ENCODE assay signal across 8 mouse cellular contexts in the genomic region with DNA sequence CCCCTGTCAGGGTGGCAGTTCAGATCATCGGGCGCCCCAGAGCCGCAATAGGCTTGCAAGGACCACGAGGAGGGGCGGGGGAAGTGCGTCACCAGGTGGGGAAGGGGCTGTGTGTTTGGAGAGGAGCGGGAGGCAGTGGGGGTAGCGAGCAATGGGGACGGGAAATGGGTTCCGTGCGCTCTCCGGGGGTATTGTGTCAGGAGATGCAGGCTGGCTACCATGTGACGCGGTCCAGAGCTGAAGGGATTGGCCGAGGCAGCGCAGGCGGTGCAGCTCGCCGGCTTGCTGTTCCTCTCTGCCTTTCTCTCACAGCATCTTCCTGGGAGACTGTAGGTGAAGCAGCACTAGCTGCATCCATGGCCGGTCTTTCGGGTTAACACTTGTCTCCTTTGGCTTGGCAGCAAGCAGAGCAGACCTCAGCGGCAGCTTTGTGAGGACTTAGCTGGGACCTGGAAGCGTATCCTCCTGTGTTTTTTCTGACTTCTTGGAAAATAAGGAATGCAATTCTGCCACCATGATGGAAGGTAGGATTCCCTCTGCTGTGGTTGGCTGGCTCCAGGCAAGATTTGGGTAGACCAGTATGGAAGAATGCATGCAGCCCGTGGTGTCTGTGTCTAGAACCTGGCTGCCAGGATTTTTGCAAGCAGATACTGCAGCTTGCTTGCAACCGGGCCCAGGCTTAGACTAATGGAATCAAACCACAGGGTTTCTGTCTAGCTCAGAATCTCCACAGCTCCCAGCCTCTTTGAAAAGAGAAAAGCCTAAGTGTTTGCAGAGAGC. TPM values are rescaled to one million over a fixed set of nuclear protein-coding genes. Genes with fewer than 3 reads are reported as not detected.
DNase-seq lines count a peak whose midpoint lies in the region; ATAC-seq and TF ChIP-seq lines count a peak whose summit lies in the region.

No protein-coding gene starts in this region.

- H3K4me2 ChIP-seq in heart, embryonic 12.5 days = peak overlapping the region; percentile 95
- peak overlapping the region; percentile 97 for H3K4me2 ChIP-seq in kidney, embryonic 16.5 days (replicated peaks; ENCODE audit: low read depth, low read length)
- peak overlapping the region; percentile 99 for H3K4me2 ChIP-seq in limb, embryonic 15.5 days
- H3K4me2 ChIP-seq in midbrain, embryonic 15.5 days = peak overlapping the region; percentile 83

- H3K9ac ChIP-seq in heart, embryonic 12.5 days = peak overlapping the region; percentile 73
- H3K9ac ChIP-seq in kidney, embryonic 16.5 days (replicated peaks; ENCODE audit: low read length) = peak overlapping the region; percentile 68
- H3K9ac ChIP-seq in limb, embryonic 15.5 days = 0 out of 2 replicates have a peak overlapping the region, but pooled peaks have one; percentile 17
- H3K9ac ChIP-seq in midbrain, embryonic 15.5 days = peak overlapping the region; percentile 85

- H3K79me3 ChIP-seq in C2C12 (ENCODE audit: low read depth) = no peaks in the 10 kb centered on the region

- DNase-seq in testis, postnatal 10 days (ENCODE audit: low spot score) = peak; percentile 56

- H3ac ChIP-seq in C2C12 (ENCODE audit: control insufficient read depth, insufficient read length, low read depth) = peak overlapping the region; percentile 0

- no peaks in the 10 kb centered on the region for H3K9me3 ChIP-seq in heart, embryonic 12.5 days (replicated peaks)
- H3K9me3 ChIP-seq in kidney, embryonic 16.5 days (ENCODE audit: low read length) = no peaks in the 10 kb centered on the region
- no peaks in the 10 kb centered on the region for H3K9me3 ChIP-seq in limb, embryonic 15.5 days
- no peaks in the 10 kb centered on the region for H3K9me3 ChIP-seq in midbrain, embryonic 15.5 days

- ATAC-seq in heart, embryonic 12.5 days (ENCODE audit: insufficient number of reproducible peaks, low FRiP score) = peak; percentile 85
- peak; percentile 95 for ATAC-seq in kidney, embryonic 16.5 days (ENCODE audit: low FRiP score, low TSS enrichment)
- peak; percentile 65 for ATAC-seq in limb, embryonic 15.5 days (ENCODE audit: insufficient number of reproducible peaks, low FRiP score, low TSS enrichment, low read depth)
- peak; percentile 98 for ATAC-seq in midbrain, embryonic 15.5 days (replicated peaks)

- TF ChIP-seq POLR2A in bone marrow, adult 2 months (IDR thresholded peaks at IDR 0.05; ENCODE audit: borderline replicate concordance, control insufficient read depth, low read depth, low read length) = no peak
- TF ChIP-seq POLR2A in embryonic fibroblast, embryonic 13.5 days (IDR thresholded peaks at IDR 0.05; ENCODE audit: low read depth, low read length) = peak; percentile 43; the same call in 1 of the 2 replicates

- no peak overlapping the region for H3K4me3 ChIP-seq in C2C12 (ENCODE audit: insufficient read depth, poor library complexity, severe bottlenecking)
- peak overlapping the region; percentile 21 for H3K4me3 ChIP-seq in bone marrow, adult 2 months (replicated peaks; ENCODE audit: control insufficient read depth, low read depth, low read length)
- peak overlapping the region; percentile 59 for H3K4me3 ChIP-seq in embryonic fibroblast, embryonic 13.5 days (ENCODE audit: insufficient read depth, low read length)
- peak overlapping the region; percentile 58 for H3K4me3 ChIP-seq in heart, embryonic 12.5 days
- H3K4me3 ChIP-seq in kidney, embryonic 16.5 days (ENCODE audit: low read length) = peak overlapping the region; percentile 60
- peak overlapping the region; percentile 57 for H3K4me3 ChIP-seq in limb, embryonic 15.5 days
- peak overlapping the region; percentile 65 for H3K4me3 ChIP-seq in midbrain, embryonic 15.5 days

- WGBS in bone marrow, adult 2 months = 11% methylated on average over 25 of the region's 25 CpGs
- WGBS in heart, embryonic 12.5 days = 3% methylated on average over 25 of the region's 25 CpGs
- 2% methylated on average over 25 of the region's 25 CpGs for WGBS in kidney, embryonic 16.5 days
- 2% methylated on average over 25 of the region's 25 CpGs for WGBS in limb, embryonic 15.5 days
- WGBS in midbrain, embryonic 15.5 days = under 1% methylated on average over 25 of the region's 25 CpGs

- no peaks in the 10 kb centered on the region for H3K79me2 ChIP-seq in C2C12 (ENCODE audit: control insufficient read depth, insufficient read depth)

- H3K27me3 ChIP-seq in C2C12 (ENCODE audit: control insufficient read depth, insufficient read depth, insufficient read length) = no peaks in the 10 kb centered on the region
- peaks cover 9% of the 10 kb centered on the region; the same call in 1 of the 2 replicates for H3K27me3 ChIP-seq in heart, embryonic 12.5 days (replicated peaks)
- H3K27me3 ChIP-seq in kidney, embryonic 16.5 days (ENCODE audit: insufficient read depth, low read length) = no peaks in the 10 kb centered on the region
- no peaks in the 10 kb centered on the region for H3K27me3 ChIP-seq in limb, embryonic 15.5 days
- no peaks in the 10 kb centered on the region for H3K27me3 ChIP-seq in midbrain, embryonic 15.5 days (replicated peaks)

- no peak for TF ChIP-seq CTCF in C2C12 (IDR thresholded peaks at IDR 0.05; ENCODE audit: control insufficient read depth, insufficient read depth, insufficient read length)
- TF ChIP-seq CTCF in bone marrow, adult 2 months (IDR thresholded peaks at IDR 0.05; ENCODE audit: control insufficient read depth, insufficient read depth, low read length) = no peak
- TF ChIP-seq CTCF in embryonic fibroblast, embryonic 13.5 days (IDR thresholded peaks at IDR 0.05; ENCODE audit: borderline replicate concordance, insufficient read depth, low read length) = no peak

- no peaks in the 10 kb centered on the region for H3K36me3 ChIP-seq in C2C12 (ENCODE audit: control insufficient read depth, insufficient read depth)
- no peaks in the 10 kb centered on the region for H3K36me3 ChIP-seq in heart, embryonic 12.5 days
- no peaks in the 10 kb centered on the region for H3K36me3 ChIP-seq in kidney, embryonic 16.5 days (ENCODE audit: insufficient read depth, low read length)
- no peaks in the 10 kb centered on the region for H3K36me3 ChIP-seq in limb, embryonic 15.5 days
- H3K36me3 ChIP-seq in midbrain, embryonic 15.5 days (replicated peaks) = no peaks in the 10 kb centered on the region

- H3K4me1 ChIP-seq in bone marrow, adult 2 months (ENCODE audit: control insufficient read depth, insufficient read depth, low read length) = no peaks in the 10 kb centered on the region
- H3K4me1 ChIP-seq in embryonic fibroblast, embryonic 13.5 days (ENCODE audit: control insufficient read depth, insufficient read depth, low read length) = no peaks in the 10 kb centered on the region
- H3K4me1 ChIP-seq in heart, embryonic 12.5 days (replicated peaks) = peaks cover 6% of the 10 kb centered on the region; the same call in 1 of the 2 replicates
- H3K4me1 ChIP-seq in kidney, embryonic 16.5 days (ENCODE audit: insufficient read depth, low read length) = peaks cover 4% of the 10 kb centered on the region; the same call in 1 of the 2 replicates
- peaks cover 17% of the 10 kb centered on the region for H3K4me1 ChIP-seq in limb, embryonic 15.5 days
- H3K4me1 ChIP-seq in midbrain, embryonic 15.5 days = peaks cover 23% of the 10 kb centered on the region

- no peak overlapping the region for H3K27ac ChIP-seq in bone marrow, adult 2 months (ENCODE audit: control insufficient read depth, insufficient read depth, low read depth, low read length, poor library complexity)
- no peak overlapping the region for H3K27ac ChIP-seq in embryonic fibroblast, embryonic 13.5 days (ENCODE audit: insufficient read depth, low read length)
- peak overlapping the region; percentile 3; the same call in 1 of the 2 replicates for H3K27ac ChIP-seq in heart, embryonic 12.5 days (ENCODE audit: poor library complexity, severe bottlenecking)
- peak overlapping the region; percentile 65 for H3K27ac ChIP-seq in kidney, embryonic 16.5 days (ENCODE audit: low read length)
- peak overlapping the region; percentile 61 for H3K27ac ChIP-seq in limb, embryonic 15.5 days
- peak overlapping the region; percentile 99 for H3K27ac ChIP-seq in midbrain, embryonic 15.5 days

TF ChIP-seq in C2C12, 6 proteins besides CTCF, POLR2A, EP300 and RAD21:
- TF ChIP-seq USF1 (IDR thresholded peaks at IDR 0.05; ENCODE audit: low read depth) = peak; percentile 45
- no peak for TF ChIP-seq MAX (IDR thresholded peaks at IDR 0.05)

RNA-seq across cellular contexts. Expression of gene Sgip1, which starts 19.1 kb away (rescaled TPM):
- polyA plus RNA-seq in C2C12 (2012; fragmentation: generic; extraction: Trizol) = 0.07 TPM
- 1.2 and 1.9 TPM in 2 replicates for polyA plus RNA-seq in bone marrow, adult 2 months (2011; ENCODE audit: insufficient read depth, insufficient read length, low replicate concordance, missing spikeins)
- 2.6 and 2.8 TPM in 2 replicates for polyA plus RNA-seq in embryonic fibroblast, embryonic 13.5 days (2011; ENCODE audit: insufficient read length, low read depth, missing spikeins)
- polyA plus RNA-seq in heart, embryonic 12.5 days (2016; fragmentation: Nextera tagmentation; extraction: Ambion mirVana) = 1.7 and 2.2 TPM in 2 replicates
- 8.6 and 11.6 TPM in 2 replicates for polyA plus RNA-seq in kidney, embryonic 16.5 days (2015; fragmentation: Nextera tagmentation; extraction: Ambion mirVana)
- 5.4 and 6.1 TPM in 2 replicates for polyA plus RNA-seq in limb, embryonic 15.5 days (2015; fragmentation: Nextera tagmentation; extraction: Ambion mirVana)
- 67.5 and 75.2 TPM in 2 replicates for polyA plus RNA-seq in midbrain, embryonic 15.5 days (2015; fragmentation: Nextera tagmentation; extraction: Ambion mirVana)

Comparison
In these comparisons a context has a peak if more than half of its experiments do, and no peak if none do; other contexts are left out.
1. H3K27ac ChIP-seq: peak in heart, embryonic 12.5 days (single experiment), kidney, embryonic 16.5 days (single experiment), limb, embryonic 15.5 days (single experiment) and midbrain, embryonic 15.5 days (single experiment); none in bone marrow, adult 2 months (single experiment) and embryonic fibroblast, embryonic 13.5 days (single experiment).
2. H3K9ac ChIP-seq: peak in every context shown above with its lines; median percentile 85 in midbrain, embryonic 15.5 days; 73 in heart, embryonic 12.5 days; 68 in kidney, embryonic 16.5 days; 17 in limb, embryonic 15.5 days.
3. Peak in every context shown above with its lines, with median percentiles within 50 percentile points of each other: ATAC-seq and H3K4me2 ChIP-seq.